ENCODE assay signal across 10 mouse cellular contexts in the genomic region with DNA sequence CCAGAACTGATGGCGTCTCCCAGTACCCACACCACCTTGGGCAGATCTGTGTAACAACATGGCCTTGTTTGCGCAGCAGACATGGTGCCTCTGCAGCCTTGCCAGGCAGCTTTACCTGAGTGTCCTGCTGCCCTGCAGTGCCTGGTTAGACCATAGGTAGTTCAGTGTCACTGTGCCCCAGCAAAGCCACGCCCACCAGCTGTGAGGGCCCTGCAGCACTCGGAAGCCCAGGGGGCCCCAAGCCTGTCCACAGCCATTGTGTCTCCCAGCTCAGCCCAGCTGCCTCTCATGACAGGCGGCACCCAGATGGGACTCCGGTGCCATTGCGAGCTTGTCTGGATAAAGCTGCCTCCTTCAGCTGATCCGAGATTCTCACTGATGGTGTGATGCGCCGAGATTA. TPM values are rescaled to one million over a fixed set of nuclear protein-coding genes. Genes with fewer than 3 reads are reported as not detected.
DNase-seq lines count a peak whose midpoint lies in the region; ATAC-seq and TF ChIP-seq lines count a peak whose summit lies in the region.
"Had no signal": no experiment of that assay in that cellular context is flagged by ENCODE, and none has a peak within 500 bp of the region (broad histone marks: within the 10 kb centered on the region; RNA-seq: fewer than 3 reads in every experiment).

No protein-coding gene starts in this region.

- no peak for TF ChIP-seq CTCF in heart, postnatal 0 days (IDR thresholded peaks at IDR 0.05; ENCODE audit: low read depth)
- TF ChIP-seq CTCF in heart, adult 2 months (IDR thresholded peaks at IDR 0.05) = no peak
- no peak for TF ChIP-seq CTCF in midbrain, postnatal 0 days (IDR thresholded peaks at IDR 0.05)

- H3K4me2 ChIP-seq in heart, postnatal 0 days (ENCODE audit: low read depth, low read length) = no peak overlapping the region
- H3K4me2 ChIP-seq in hindbrain, embryonic 11.5 days (replicated peaks; ENCODE audit: low read depth, low read length) = no peak overlapping the region
- no peak overlapping the region for H3K4me2 ChIP-seq in intestine, embryonic 16.5 days (ENCODE audit: low read depth, low read length)
- no peak overlapping the region for H3K4me2 ChIP-seq in midbrain, postnatal 0 days (ENCODE audit: low read depth, low read length, poor library complexity, severe bottlenecking)
- H3K4me2 ChIP-seq: limb, embryonic 13.5 days had no signal

- H3K79me2 ChIP-seq in heart, adult 2 months (replicated peaks; ENCODE audit: control insufficient read depth, insufficient read depth, low read length) = peaks cover 8% of the 10 kb centered on the region

- 0 out of 2 replicates have a peak overlapping the region, but pooled peaks have one; percentile 16 for H3K27ac ChIP-seq in heart, postnatal 0 days (ENCODE audit: low read depth)
- H3K27ac ChIP-seq in heart, adult 2 months = no peak overlapping the region
- peak overlapping the region; percentile 56 for H3K27ac ChIP-seq in hindbrain, embryonic 11.5 days (ENCODE audit: low read depth, low read length)
- no peak overlapping the region; the same call in 1 of the 2 replicates for H3K27ac ChIP-seq in intestine, embryonic 16.5 days (ENCODE audit: low read length)
- no peak overlapping the region for H3K27ac ChIP-seq in midbrain, postnatal 0 days (ENCODE audit: low read depth, low read length)
- H3K27ac ChIP-seq: limb, embryonic 13.5 days had no signal

- DNase-seq in heart, postnatal 0 days (ENCODE audit: low spot score) = no peak
- no peak for DNase-seq in heart, adult 2 months
- peak; percentile 62 for DNase-seq in hindbrain, embryonic 11.5 days (ENCODE audit: low spot score)
- DNase-seq in midbrain, postnatal 0 days (ENCODE audit: low spot score) = peak; percentile 22
- DNase-seq in gastrocnemius, postnatal 25 days = no peak
- DNase-seq: cerebellum, adult 2 months; heart, postnatal 4 days had no signal

- no peak for TF ChIP-seq EP300 in heart, postnatal 0 days (IDR thresholded peaks at IDR 0.05; ENCODE audit: low read depth)
- no peak for TF ChIP-seq EP300 in heart, adult 2 months (IDR thresholded peaks at IDR 0.05; ENCODE audit: insufficient read depth, low read depth, low read length)

- WGBS in heart, postnatal 0 days = 58% methylated on average over 10 of the region's 10 CpGs
- 81% methylated on average over 10 of the region's 10 CpGs for WGBS in heart, adult 2 months
- WGBS in hindbrain, embryonic 11.5 days = 39% methylated on average over 10 of the region's 10 CpGs
- 52% methylated on average over 10 of the region's 10 CpGs for WGBS in intestine, embryonic 16.5 days
- WGBS in midbrain, postnatal 0 days = 28% methylated on average over 10 of the region's 10 CpGs

- intact Hi-C loops in heart, adult 2 months (cut with DNase I) = no loop called here

- H3K36me3 ChIP-seq in heart, postnatal 0 days (replicated peaks; ENCODE audit: control insufficient read depth, insufficient read depth, low read length) = no peaks in the 10 kb centered on the region
- H3K36me3 ChIP-seq in heart, adult 2 months (ENCODE audit: control insufficient read depth, insufficient read depth, low read length) = no peaks in the 10 kb centered on the region
- no peaks in the 10 kb centered on the region for H3K36me3 ChIP-seq in hindbrain, embryonic 11.5 days (ENCODE audit: control insufficient read depth, insufficient read depth, low read length)
- H3K36me3 ChIP-seq in intestine, embryonic 16.5 days (ENCODE audit: control insufficient read depth, insufficient read depth, low read length) = no peaks in the 10 kb centered on the region
- H3K36me3 ChIP-seq in midbrain, postnatal 0 days (ENCODE audit: insufficient read depth, low read length) = no peaks in the 10 kb centered on the region
- H3K36me3 ChIP-seq: limb, embryonic 13.5 days had no signal

- no peak for TF ChIP-seq POLR2A in heart, adult 2 months (IDR thresholded peaks at IDR 0.05; ENCODE audit: insufficient read depth, low read depth, low read length)

- ATAC-seq in heart, postnatal 0 days (ENCODE audit: insufficient read depth, low read depth) = no peak
- ATAC-seq in hindbrain, embryonic 11.5 days (ENCODE audit: low FRiP score) = peak; percentile 46; the same call in 1 of the 2 replicates
- ATAC-seq in intestine, embryonic 16.5 days = peak; percentile 35
- 0 out of 2 replicates have a peak, but pooled peaks have one; percentile 3 for ATAC-seq in midbrain, postnatal 0 days (ENCODE audit: low FRiP score)
- no peak for ATAC-seq in cerebellum, adult (ENCODE audit: insufficient number of reproducible peaks, low FRiP score, low TSS enrichment)

- no peak overlapping the region for H3K4me3 ChIP-seq in heart, postnatal 0 days (ENCODE audit: low read depth, low read length)
- no peak overlapping the region for H3K4me3 ChIP-seq in heart, adult 2 months
- no peak overlapping the region for H3K4me3 ChIP-seq in hindbrain, embryonic 11.5 days (ENCODE audit: low read depth, low read length)
- no peak overlapping the region; the same call in 1 of the 2 replicates for H3K4me3 ChIP-seq in intestine, embryonic 16.5 days (ENCODE audit: low read length)
- H3K4me3 ChIP-seq in midbrain, postnatal 0 days (ENCODE audit: low read depth, low read length) = no peak overlapping the region
- H3K4me3 ChIP-seq: limb, embryonic 13.5 days had no signal

- no peaks in the 10 kb centered on the region for H3K9me3 ChIP-seq in heart, postnatal 0 days (replicated peaks; ENCODE audit: control insufficient read depth, low read length)
- no peaks in the 10 kb centered on the region for H3K9me3 ChIP-seq in hindbrain, embryonic 11.5 days (ENCODE audit: control insufficient read depth, low read length)
- no peaks in the 10 kb centered on the region for H3K9me3 ChIP-seq in intestine, embryonic 16.5 days (ENCODE audit: control insufficient read depth, low read length)
- H3K9me3 ChIP-seq in midbrain, postnatal 0 days (ENCODE audit: low read length) = no peaks in the 10 kb centered on the region
- H3K9me3 ChIP-seq: limb, embryonic 13.5 days had no signal

- peaks cover 59% of the 10 kb centered on the region for H3K4me1 ChIP-seq in heart, postnatal 0 days (ENCODE audit: control insufficient read depth, insufficient read depth)
- peaks cover 9% of the 10 kb centered on the region for H3K4me1 ChIP-seq in heart, adult 2 months (ENCODE audit: control insufficient read depth, insufficient read depth, low read length)
- peaks cover 10% of the 10 kb centered on the region for H3K4me1 ChIP-seq in hindbrain, embryonic 11.5 days (replicated peaks; ENCODE audit: control insufficient read depth, insufficient read depth, low read length)
- H3K4me1 ChIP-seq in intestine, embryonic 16.5 days (ENCODE audit: control insufficient read depth, insufficient read depth, low read length) = peaks cover 76% of the 10 kb centered on the region
- no peaks in the 10 kb centered on the region for H3K4me1 ChIP-seq in midbrain, postnatal 0 days (ENCODE audit: insufficient read depth, low read length)

- H3K27me3 ChIP-seq in heart, postnatal 0 days (ENCODE audit: control insufficient read depth, insufficient read depth, low read length) = no peaks in the 10 kb centered on the region
- no peaks in the 10 kb centered on the region for H3K27me3 ChIP-seq in heart, adult 2 months (ENCODE audit: control insufficient read depth, insufficient read depth, low read length)
- no peaks in the 10 kb centered on the region for H3K27me3 ChIP-seq in hindbrain, embryonic 11.5 days (ENCODE audit: control insufficient read depth, insufficient read depth, low read length)
- H3K27me3 ChIP-seq in intestine, embryonic 16.5 days (replicated peaks; ENCODE audit: control insufficient read depth, insufficient read depth, low read length) = no peaks in the 10 kb centered on the region
- no peaks in the 10 kb centered on the region for H3K27me3 ChIP-seq in midbrain, postnatal 0 days (ENCODE audit: insufficient read depth, low read length)

- no peak overlapping the region for H3K9ac ChIP-seq in heart, postnatal 0 days (replicated peaks; ENCODE audit: low read depth, low read length)
- no peak overlapping the region for H3K9ac ChIP-seq in heart, adult 2 months (ENCODE audit: low read depth, low read length)
- 0 out of 2 replicates have a peak overlapping the region, but pooled peaks have one; percentile 40 for H3K9ac ChIP-seq in hindbrain, embryonic 11.5 days (ENCODE audit: low read depth, low read length)
- no peak overlapping the region for H3K9ac ChIP-seq in intestine, embryonic 16.5 days (ENCODE audit: low read depth, low read length)
- no peak overlapping the region for H3K9ac ChIP-seq in midbrain, postnatal 0 days (replicated peaks; ENCODE audit: low read length, poor library complexity, severe bottlenecking)
- H3K9ac ChIP-seq: limb, embryonic 13.5 days had no signal

RNA-seq across cellular contexts. Expression of a gene that starts 9.6 kb away (rescaled TPM):
- total RNA-seq in heart, postnatal 0 days (2014; rRNA removed; ENCODE audit: low replicate concordance) = 28.4 and 45.3 TPM in 2 replicates
- polyA plus RNA-seq in heart, postnatal 0 days (2015; fragmentation: Nextera tagmentation; extraction: Ambion mirVana) = 2.3 and 2.5 TPM in 2 replicates
- 10 to 100 TPM; 21.2 to 24.6 TPM for total RNA-seq in heart, adult 2 months (2021)
- polyA plus RNA-seq in heart, adult 2 months (2012; rRNA removed) = 20.0 and 20.9 TPM in 2 replicates
- 1.6 and 1.9 TPM in 2 replicates for polyA plus RNA-seq in hindbrain, embryonic 11.5 days (2014; fragmentation: Nextera tagmentation; extraction: Ambion mirVana)
- polyA plus RNA-seq in intestine, embryonic 16.5 days (2015; fragmentation: Nextera tagmentation; extraction: Ambion mirVana) = 2.6 and 2.7 TPM in 2 replicates
- 19.6 and 28.6 TPM in 2 replicates for total RNA-seq in midbrain, postnatal 0 days (2014; rRNA removed)
- polyA plus RNA-seq in midbrain, postnatal 0 days (2015; fragmentation: Nextera tagmentation; extraction: Ambion mirVana) = 1.2 TPM in 2 replicates
- 1 to 10 TPM; 8.5 to 8.8 TPM for total RNA-seq in gastrocnemius, postnatal 25 days (2021)

Comparison
In these comparisons a context has a peak if more than half of its experiments do, and no peak if none do; other contexts are left out.
1. H3K27ac ChIP-seq: peak in heart, postnatal 0 days (single experiment) and hindbrain, embryonic 11.5 days (single experiment); none in heart, adult 2 months (single experiment), intestine, embryonic 16.5 days (single experiment) and midbrain, postnatal 0 days (single experiment).
2. ATAC-seq: peak in hindbrain, embryonic 11.5 days (single experiment), intestine, embryonic 16.5 days (single experiment) and midbrain, postnatal 0 days (single experiment); none in heart, postnatal 0 days (single experiment) and cerebellum, adult (single experiment).
3. DNase-seq: peak in hindbrain, embryonic 11.5 days (single experiment) and midbrain, postnatal 0 days (single experiment); none in heart, postnatal 0 days (single experiment), heart, adult 2 months (0 of 2) and gastrocnemius, postnatal 25 days (single experiment).